Mouse (Mus musculus): ENCODE results near the gene Tex50. TPM values are rescaled to one million over a fixed set of nuclear protein-coding genes. Genes with fewer than 3 reads are reported as not detected.

The Tex50 gene
- total and polyA plus RNA-seq, 3 experiments, result not detected

DNA sequence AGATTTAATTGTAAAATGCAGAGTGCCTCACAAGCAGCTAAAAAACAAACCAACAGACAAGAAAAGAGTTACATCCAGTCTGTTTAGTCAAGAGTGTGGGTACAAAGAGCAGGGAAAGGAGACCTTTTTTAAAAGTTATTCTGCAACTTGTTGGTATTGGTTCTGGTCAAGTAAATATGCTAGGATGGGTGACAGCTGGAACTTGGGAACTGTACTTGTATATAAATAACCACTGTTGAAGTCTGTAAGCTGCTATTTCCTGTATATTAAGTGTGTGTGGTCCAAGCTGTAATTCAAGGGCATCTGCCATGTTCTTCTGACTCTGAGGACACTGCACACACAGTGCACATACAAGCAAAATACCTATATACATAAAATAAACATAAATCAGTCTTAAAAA lies 44.5 kb downstream of the Tex50 start:
- H3K79me2 ChIP-seq (ENCODE audit: control insufficient read depth, insufficient read depth, low read length, poor library complexity), result no peaks in the 10 kb centered on the region; the same call in 1 of the 2 replicates
- no peak overlapping the region for H3K4me3 ChIP-seq (ENCODE audit: control insufficient read depth in 1 of 2, insufficient read depth in 1 of 2, low read depth in 2 of 2, low read length in 2 of 2)

DNA sequence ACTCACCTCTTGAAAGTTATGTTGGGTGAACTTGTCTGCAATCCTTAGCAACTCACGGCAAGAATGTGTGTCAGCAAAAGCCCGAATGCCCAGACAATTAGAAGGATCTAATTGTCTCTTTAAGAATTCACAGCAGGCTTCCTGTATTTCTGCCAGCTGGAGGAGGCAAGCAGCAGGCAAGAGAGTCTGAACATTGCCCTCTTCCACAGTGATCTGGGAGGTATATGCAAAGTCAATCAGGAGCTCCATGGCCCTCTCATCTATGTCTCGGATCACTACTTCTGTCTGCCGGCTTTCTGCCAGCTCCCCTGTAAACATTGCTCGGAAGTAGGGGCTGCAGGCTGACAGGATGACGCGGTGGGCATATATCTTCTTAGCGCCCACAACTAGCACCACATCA lies 49.9 kb downstream of the Tex50 start:
- Histone ChIP-seq H3K4me3 (ENCODE audit: control insufficient read depth in 1 of 2, insufficient read depth in 1 of 2, low read depth in 2 of 2, low read length in 2 of 2) (no peak overlapping the region), H3K36me3 (ENCODE audit: control insufficient read depth in 1 of 2, insufficient read depth in 2 of 2, low read length in 2 of 2) (no peaks in the 10 kb centered on the region; a peak in 2 of 4 replicates), H3K27ac (ENCODE audit: control insufficient read depth, low read depth, low read length) (no peak overlapping the region), H3K27me3 (ENCODE audit: control insufficient read depth in 1 of 2, insufficient read depth in 2 of 2, low read length in 2 of 2) (no peaks in the 10 kb centered on the region), H3K4me1 (ENCODE audit: control insufficient read depth in 1 of 2, insufficient read depth in 2 of 2, low read length in 2 of 2) (no peaks in the 10 kb centered on the region), H3K9me3 (replicated peaks; ENCODE audit: insufficient read depth, low read length) (no peaks in the 10 kb centered on the region), H3K9ac (ENCODE audit: control insufficient read depth, low read depth, low read length, poor library complexity, severe bottlenecking) (no peak overlapping the region), H3K79me2 (ENCODE audit: control insufficient read depth, insufficient read depth, low read length, poor library complexity) (no peaks in the 10 kb centered on the region)
- no peak for DNase-seq (ENCODE audit: low read depth, low spot score)
- TF ChIP-seq SIN3A (IDR thresholded peaks at IDR 0.05; ENCODE audit: low read length) (no peak), MAZ (IDR thresholded peaks at IDR 0.05; ENCODE audit: low read depth, low read length) (no peak), GABPA (IDR thresholded peaks at IDR 0.05; ENCODE audit: low read depth, low read length) (no peak), NRF1 (IDR thresholded peaks at IDR 0.05; ENCODE audit: insufficient read depth, low read depth, low read length, poor library complexity, severe bottlenecking) (no peak), E2F4 (IDR thresholded peaks at IDR 0.05; ENCODE audit: borderline replicate concordance, low read depth, low read length) (no peak), BHLHE40 (IDR thresholded peaks at IDR 0.05; ENCODE audit: borderline replicate concordance, low read depth, low read length) (no peak), USF1 (IDR thresholded peaks at IDR 0.05; ENCODE audit: low read depth, low read length) (no peak)

More for the DNA sequence above, 44.5 kb downstream of the Tex50 start:
- DNase-seq (ENCODE audit: low read depth, low spot score), result no peak
- TF ChIP-seq CTCF (IDR thresholded peaks at IDR 0.05 in 2 of 3, conservative IDR thresholded peaks at IDR 0.05 in 1 of 3; ENCODE audit: control insufficient read depth in 1 of 3, insufficient read depth in 1 of 3, low read depth in 2 of 3, low read length in 3 of 3, poor library complexity in 1 of 3, severe bottlenecking in 1 of 3) (no peak), ETS1 (IDR thresholded peaks at IDR 0.05; ENCODE audit: low read depth, low read length) (no peak), TBP (IDR thresholded peaks at IDR 0.05; ENCODE audit: low read depth, low read length) (no peak), TAL1 (IDR thresholded peaks at IDR 0.05; ENCODE audit: low read length) (no peak), MYC (IDR thresholded peaks at IDR 0.05; ENCODE audit: low read depth, low read length) (no peak), MXI1 (IDR thresholded peaks at IDR 0.05; ENCODE audit: low read depth, low read length) (no peak), CHD2 (IDR thresholded peaks at IDR 0.05; ENCODE audit: low read length) (no peak), CHD1 (IDR thresholded peaks at IDR 0.05; ENCODE audit: low read depth, low read length) (no peak), RCOR1 (IDR thresholded peaks at IDR 0.05; ENCODE audit: low read depth, low read length) (no peak), ZC3H11A (IDR thresholded peaks at IDR 0.05; ENCODE audit: low read depth, low read length) (no peak), GATA1 (IDR thresholded peaks at IDR 0.05; ENCODE audit: low read depth, low read length) (no peak), MAX (IDR thresholded peaks at IDR 0.05; ENCODE audit: low read length) (no peak), RAD21 (IDR thresholded peaks at IDR 0.05; ENCODE audit: low read depth, low read length) (no peak), JUND (IDR thresholded peaks at IDR 0.05; ENCODE audit: low read depth, low read length) (no peak), MEF2A (IDR thresholded peaks at IDR 0.05; ENCODE audit: extremely low read depth, insufficient replicate concordance, low read depth, low read length, poor library complexity, severe bottlenecking) (no peak), POLR2A (IDR thresholded peaks at IDR 0.05; ENCODE audit: control insufficient read depth in 1 of 2, insufficient read depth in 1 of 2, low read depth in 1 of 2, low read length in 2 of 2, poor library complexity in 1 of 2) (no peak), POLR2AphosphoS2 (IDR thresholded peaks at IDR 0.05; ENCODE audit: low read length) (no peak), POLR2AphosphoS5 (IDR thresholded peaks at IDR 0.05; ENCODE audit: borderline replicate concordance, low read depth, low read length) (no peak), NELFE (IDR thresholded peaks at IDR 0.05; ENCODE audit: low read depth, low read length) (no peak), SMC3 (IDR thresholded peaks at IDR 0.05; ENCODE audit: low read depth, low read length) (no peak)
- no peak overlapping the region for H3K27ac ChIP-seq (ENCODE audit: control insufficient read depth, low read depth, low read length)
- no peak overlapping the region for H3K9ac ChIP-seq (ENCODE audit: control insufficient read depth, low read depth, low read length, poor library complexity, severe bottlenecking)
- no peaks in the 10 kb centered on the region for H3K9me3 ChIP-seq (replicated peaks; ENCODE audit: insufficient read depth, low read length)
- H3K36me3 ChIP-seq (ENCODE audit: control insufficient read depth in 1 of 2, insufficient read depth in 2 of 2, low read length in 2 of 2), result no peaks in the 10 kb centered on the region
- no peaks in the 10 kb centered on the region; a peak in 1 of 4 replicates for H3K4me1 ChIP-seq (ENCODE audit: control insufficient read depth in 1 of 2, insufficient read depth in 2 of 2, low read length in 2 of 2)
- no peaks in the 10 kb centered on the region for H3K27me3 ChIP-seq (ENCODE audit: control insufficient read depth in 1 of 2, insufficient read depth in 2 of 2, low read length in 2 of 2)
